Mouse (Mus musculus) mature B cell (primary cell): ENCODE measurements around the gene Edf1.

ENCODE experiments used
- in situ Hi-C: fragments of 300-500 bp; cut with MboI; formaldehyde crosslinking; loops from 2 replicates; pipeline ENCODE4 v1.14.3; 2019

Edf1 gene

DNA sequence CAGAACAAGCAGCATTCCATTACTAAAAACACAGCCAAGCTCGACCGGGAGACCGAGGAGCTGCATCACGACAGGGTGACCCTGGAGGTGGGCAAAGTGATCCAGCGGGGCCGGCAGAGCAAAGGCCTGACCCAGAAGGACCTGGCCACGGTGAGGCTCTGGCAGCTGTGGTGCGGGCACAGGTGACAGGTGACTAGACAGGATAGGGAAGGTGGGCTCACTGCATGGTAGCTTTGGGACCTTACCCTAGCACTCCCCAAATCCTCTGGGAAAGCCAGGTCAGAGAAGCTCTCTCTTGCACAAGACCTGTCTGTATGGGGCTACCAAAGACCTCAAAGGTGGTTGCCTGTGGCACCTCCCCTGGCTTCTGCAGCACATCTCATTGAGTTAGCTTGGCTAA lies 2.9 kb downstream of the Edf1 start:
- in situ Hi-C loops: loop anchor here (25.0 kb wide), 1 partner anchor 1352 kb away; the partner anchor contains the start of genes Med22, Rpl7a, Surf1 and Surf2

DNA sequence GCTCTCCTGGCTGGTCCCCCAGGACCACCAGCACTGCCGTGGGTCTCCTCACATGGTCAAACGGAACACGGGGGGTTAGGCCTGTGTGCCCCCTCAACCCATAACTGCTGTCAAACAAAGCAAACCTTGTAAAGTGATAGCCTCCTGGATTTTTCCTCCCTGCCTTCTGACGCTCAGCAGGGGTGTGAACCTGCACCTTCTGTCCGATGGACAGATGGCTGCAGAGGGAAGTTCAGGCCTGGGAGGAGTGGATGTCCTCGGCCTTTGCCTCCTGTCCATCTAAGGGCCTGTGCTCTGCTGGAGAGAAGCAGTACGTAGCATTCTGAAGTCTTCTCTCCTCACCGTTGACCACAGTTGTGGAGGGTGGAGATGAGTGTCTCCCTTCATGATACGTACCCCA lies 4.3 kb downstream of the Edf1 start:
- in situ Hi-C loops: loop anchor here (25.0 kb wide), 1 partner anchor 1350 kb away; the partner anchor contains the start of genes Med22, Rpl7a, Surf1 and Surf2

DNA sequence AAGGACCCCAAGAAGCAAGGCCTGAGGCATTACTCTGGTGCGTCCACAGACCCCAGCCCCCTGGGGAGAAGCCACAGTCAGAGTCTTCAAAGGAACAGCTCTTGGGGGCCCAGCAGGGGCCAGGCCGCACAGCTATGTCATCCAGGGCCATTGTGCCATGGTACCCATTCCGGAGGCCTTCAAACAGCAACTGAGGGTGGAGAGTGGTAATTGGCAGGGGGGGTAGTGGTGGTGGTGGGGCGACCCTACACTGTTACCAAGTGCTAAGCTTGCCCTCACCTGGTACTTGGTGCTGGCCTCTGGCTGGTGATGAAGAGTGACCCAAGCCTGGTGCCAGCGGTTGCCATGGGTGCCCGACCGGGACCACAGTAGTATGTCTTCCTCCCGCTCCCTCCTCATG lies 8.1 kb downstream of the Edf1 start:
- in situ Hi-C loops: loop anchor here (25.0 kb wide), 1 partner anchor 1347 kb away; the partner anchor contains the start of genes Med22, Rpl7a, Surf1 and Surf2

DNA sequence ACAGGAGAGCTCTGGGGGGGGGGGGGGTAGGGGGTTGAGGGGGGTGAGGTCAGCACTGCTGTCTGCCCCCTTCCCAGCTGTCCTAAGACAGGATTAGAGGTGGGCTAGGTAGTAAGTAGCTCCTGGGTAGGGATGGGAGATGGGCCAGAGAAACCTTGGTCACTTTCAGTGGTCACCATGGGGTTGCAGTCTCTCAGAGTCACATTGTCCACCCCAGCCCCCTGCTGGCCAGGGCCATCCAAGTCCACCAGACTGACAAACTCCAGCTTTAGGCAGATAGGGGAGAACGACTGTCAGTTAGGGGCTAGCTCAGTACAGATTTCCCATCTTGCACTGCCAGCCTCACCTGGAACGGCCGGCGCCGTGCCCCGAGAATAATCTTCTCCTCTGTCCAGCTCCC lies 8.9 kb downstream of the Edf1 start:
- in situ Hi-C loops: loop anchor here (25.0 kb wide), 1 partner anchor 1346 kb away; the partner anchor contains the start of genes Med22, Rpl7a, Surf1 and Surf2

DNA sequence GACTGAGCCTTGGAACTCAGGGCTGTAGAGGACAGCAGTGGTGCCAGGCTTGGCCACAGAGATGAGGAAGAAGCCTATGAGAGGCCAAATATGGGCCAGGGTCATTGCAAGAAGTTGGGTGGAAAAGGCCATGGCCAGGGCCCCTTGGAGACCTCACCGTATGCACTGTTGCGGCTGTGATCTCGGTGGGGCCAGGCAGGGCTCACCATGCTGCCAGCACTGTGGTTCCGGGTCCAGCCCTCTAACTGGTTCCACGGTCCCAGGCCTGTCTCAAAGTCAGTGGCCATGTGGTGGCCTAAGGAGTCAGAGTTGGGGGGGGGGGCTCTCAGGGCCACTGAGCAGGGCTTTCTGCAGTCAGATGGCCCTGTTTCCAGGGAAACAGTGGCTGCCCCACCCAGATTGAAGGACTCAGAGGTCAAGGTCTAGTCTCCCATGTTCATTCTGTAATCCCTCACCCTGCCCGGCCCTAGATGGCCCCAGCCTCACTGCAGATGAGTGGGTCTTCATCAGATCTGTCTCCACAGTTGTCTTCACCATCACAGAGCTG lies 10.9 kb downstream of the Edf1 start:
- in situ Hi-C loops: loop anchor here (25.0 kb wide), 1 partner anchor 1344 kb away; the partner anchor contains the start of genes Med22, Rpl7a, Surf1 and Surf2

DNA sequence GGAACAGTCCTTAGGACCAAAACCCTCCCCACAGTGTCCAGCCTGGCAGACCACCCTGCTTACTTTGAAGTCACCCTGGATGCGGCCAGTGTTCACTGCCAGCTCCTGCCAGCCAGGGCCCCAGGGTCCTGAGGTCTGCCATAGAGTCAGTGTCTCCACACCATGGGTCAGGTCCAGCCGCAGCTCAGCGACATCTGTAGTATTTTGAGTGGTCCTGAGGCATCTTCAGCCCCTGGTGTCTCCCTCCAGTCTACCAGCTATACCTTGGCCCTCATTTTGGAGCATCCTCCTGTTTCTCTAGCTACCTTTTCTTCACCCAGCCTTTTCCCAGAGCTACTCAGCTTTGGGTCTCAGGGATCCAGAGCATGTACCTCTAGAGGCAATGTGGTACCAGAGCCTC lies 11.7 kb downstream of the Edf1 start:
- in situ Hi-C loops: loop anchor here (25.0 kb wide), 1 partner anchor 1343 kb away; the partner anchor contains the start of genes Med22, Rpl7a, Surf1 and Surf2

DNA sequence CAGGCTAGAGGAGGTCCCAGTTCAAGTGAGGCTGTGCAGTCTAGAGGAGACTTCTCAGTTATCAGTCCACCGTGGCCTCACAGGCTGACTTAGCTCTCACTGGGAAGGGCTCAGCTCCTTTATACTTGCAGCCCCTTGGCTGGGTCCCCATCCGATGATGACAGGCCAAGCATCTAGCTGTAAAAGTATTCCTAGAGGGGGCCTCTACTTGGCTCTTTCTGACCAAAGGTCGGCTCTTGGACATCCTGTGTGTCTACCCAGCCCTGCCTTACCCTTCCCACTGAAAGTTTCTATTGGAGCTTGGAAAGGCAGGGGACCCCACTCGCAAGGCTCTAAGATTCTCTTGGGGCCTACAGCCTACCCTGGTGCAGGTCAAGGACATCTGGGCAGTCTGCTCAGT lies 13.6 kb downstream of the Edf1 start:
- in situ Hi-C loops: loop anchor here (25.0 kb wide), 1 partner anchor 1341 kb away; the partner anchor contains the start of genes Med22, Rpl7a, Surf1 and Surf2

DNA sequence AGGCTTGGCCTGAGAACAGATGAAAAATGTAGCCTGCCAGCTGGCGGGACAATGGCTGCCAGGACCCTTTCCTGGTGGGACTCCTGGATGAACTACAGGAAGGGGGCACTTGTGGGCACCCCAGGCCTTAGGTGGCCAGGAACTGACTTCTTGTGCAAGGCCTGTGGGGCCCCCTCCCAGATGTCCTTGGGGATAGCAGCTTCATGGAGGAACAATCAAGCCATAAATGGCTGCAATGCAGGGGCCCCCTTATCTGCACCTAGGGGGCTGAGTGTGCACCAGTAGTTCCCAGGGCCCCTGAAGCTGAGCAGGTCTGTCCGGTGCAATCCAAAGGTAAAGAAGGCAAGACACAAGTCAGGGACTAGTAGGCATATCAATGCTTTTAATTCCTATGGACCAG lies 15.4 kb downstream of the Edf1 start:
- in situ Hi-C loops: loop anchor here (25.0 kb wide), 1 partner anchor 1339 kb away; the partner anchor contains the start of genes Med22, Rpl7a, Surf1 and Surf2

DNA sequence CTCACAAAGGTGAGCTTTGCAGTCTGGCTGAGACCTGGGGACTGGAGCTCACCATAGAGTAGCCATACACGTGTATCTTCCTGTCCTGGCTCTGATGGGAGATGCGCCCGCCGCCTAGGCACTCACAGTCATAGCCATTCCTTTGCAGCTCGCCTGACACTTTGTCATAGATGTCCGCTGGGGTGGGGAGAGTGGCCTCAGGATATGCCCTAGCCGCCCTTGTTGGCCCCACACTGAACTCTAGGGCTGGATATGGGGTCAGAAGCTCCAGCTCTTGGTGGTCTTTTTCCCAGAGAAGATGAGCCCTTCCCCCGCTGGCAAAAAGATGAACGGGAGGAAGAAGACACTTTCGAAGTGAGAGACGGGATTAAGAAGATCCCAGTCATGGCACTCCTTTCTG lies 16.5 kb downstream of the Edf1 start:
- in situ Hi-C loops: loop anchor here (25.0 kb wide), 1 partner anchor 1338 kb away; the partner anchor contains the start of genes Med22, Rpl7a, Surf1 and Surf2

DNA sequence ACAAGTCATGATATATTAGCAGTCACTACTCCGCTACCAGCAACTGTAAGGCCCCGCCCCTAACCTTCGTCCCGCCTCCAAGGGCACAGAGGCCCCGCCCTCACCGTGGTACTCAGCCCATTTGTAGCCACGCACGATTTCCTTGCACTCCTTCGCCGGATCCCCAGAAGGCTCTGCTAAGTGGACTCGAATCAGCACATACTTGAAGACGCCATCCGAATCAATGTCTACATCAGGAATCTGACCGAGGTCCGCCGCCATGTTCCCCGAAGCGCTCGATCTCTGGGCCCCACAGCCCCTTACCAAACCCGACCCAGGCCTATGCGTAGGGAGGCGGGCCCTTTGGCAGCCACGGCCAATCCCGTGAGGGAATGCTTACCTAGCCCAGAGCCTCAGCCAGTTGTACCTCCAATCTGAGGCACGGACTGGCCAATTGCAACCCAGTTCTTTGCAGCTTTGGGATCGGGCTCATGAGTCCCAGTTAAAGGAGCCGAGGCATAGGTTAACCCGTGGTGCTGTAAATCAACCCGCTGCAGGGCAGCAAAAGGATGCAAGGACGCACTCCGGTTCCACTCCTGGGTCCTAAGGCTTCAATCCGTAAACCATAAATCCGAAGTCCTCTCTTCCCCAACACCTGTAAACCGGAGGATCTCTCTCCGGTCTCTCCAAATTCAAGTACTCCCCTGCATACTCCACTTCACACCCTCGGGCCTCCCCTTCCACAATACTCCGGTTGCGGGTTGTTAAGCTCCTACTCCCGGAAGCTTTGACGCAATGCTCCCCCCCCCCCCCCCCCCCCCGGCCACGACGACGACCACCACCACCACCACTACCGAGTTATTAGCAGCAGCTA lies 17.2 kb downstream of the Edf1 start, which contains the start of the genes Mamdc4 and Phpt1:
Gene Mamdc4, minus strand, starts transcription at position 267 of the 853 bp plus-strand sequence.
Gene Phpt1, minus strand, starts transcription at position 646 of the 853 bp plus-strand sequence.
- in situ Hi-C loops: loop anchor here (25.0 kb wide), 1 partner anchor 1337 kb away; the partner anchor contains the start of genes Med22, Rpl7a, Surf1 and Surf2

DNA sequence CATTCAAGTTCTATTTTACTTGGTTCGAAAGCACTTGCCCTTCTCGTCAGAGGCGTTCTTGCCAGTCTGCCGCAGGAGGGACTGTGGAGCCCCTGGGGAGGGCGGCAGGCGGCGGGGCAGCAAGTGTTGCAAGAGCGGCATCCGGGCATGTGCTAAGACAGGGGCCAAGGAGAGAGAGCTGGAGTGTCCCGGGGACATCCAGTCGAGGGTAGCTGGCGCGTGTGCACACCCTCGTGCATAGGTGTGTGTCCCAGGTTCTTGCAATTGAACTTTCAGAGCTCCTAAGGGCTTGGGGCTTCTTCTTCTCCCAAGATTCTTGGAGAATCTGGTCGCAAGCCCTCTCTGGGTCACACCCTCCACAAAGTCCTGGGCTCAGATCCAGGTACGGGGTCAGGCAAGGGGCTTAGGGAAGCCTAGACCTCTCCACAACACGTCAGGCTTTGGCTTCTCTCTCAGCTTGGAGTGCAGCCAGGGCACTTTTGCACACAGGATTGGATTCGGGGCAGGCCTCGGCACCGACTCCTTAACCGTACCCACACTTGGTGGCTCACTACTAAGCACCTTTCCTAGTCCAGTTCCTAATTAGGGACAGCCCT lies 17.9 kb downstream of the Edf1 start:
- in situ Hi-C loops: no loop called here

DNA sequence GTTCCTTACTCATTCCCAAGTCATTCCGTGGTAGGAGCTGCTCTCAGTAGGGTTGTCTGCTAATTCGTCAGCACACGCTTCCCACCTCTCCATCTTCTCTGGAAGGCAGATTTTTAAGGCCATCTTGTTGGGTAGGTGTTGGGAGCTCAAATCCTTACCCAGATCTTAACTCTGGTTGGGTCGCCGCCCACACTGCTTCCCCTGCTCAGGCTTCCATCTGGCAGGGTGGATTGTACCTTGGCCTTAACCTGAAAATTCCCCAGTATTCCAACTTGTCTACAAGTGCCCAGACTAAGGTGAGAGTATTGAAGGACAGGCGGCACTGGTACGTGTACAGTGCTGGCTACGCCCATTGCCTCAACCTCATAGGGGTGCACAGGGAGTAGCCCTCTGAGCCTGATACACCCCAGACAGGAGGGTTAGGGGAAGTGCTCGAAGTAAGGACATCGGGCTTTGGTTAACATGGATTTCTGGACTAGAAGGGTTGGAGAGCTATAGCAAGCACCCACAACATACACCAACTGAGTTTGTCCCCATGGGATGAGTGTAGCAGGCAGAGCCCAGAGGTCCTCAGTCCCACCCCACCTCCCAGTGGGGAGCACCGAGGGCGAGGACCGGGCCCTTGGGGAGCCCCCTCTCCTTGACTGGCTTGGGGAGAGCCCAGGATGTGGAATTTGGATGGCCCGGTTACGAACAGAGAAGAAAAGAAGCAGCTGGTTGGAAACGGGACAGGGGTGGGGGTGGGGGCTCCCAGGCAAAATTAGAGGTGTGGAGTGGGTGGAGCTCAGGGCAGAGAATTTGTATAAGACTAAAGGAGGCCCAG lies 18.6 kb downstream of the Edf1 start:
- in situ Hi-C loops: no loop called here

DNA sequence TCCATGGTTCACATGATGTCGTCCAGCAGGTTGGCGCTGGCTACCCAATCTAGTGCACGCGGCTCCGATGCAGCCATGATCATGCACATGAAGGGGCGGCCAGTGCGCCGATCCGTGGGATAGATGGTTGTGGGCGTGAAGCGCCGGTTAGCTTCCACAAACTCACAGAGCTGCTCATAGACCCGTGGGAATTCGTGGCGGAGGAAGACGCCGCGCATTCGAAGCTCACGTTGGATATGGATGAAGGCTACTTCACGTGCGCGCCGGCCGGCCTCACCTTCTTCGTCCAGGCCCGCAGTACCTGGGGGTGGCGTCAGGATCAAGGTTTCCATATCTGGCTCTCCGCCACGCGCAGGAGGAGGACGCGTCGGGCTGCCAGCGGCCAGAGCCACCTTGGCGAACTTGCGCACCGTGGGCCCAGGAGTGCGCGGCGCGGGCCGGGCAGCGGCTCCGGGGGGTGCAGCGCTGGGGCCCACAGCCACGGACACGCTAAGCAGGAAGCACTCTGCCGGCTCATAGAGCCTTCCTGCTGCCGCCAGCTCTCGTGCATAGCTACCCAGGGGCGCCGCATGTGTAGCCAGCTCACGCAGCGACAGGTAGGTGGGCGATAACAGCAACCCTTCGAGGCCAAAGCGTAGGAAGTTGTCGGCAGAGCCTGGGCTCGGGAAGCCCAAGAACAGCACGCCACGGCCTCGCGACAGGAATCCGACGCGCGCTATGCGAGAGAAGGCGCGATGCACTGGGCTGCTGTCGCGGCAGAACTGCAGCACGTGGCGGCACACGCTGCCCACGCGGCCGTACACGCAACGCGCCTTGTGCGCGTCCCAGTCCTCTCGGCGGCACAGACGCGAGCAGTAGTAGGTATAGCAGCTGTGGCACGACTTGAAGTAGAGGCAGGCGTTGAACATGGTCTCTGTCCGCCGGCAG lies 19.6 kb downstream of the Edf1 start:
- in situ Hi-C loops: no loop called here

DNA sequence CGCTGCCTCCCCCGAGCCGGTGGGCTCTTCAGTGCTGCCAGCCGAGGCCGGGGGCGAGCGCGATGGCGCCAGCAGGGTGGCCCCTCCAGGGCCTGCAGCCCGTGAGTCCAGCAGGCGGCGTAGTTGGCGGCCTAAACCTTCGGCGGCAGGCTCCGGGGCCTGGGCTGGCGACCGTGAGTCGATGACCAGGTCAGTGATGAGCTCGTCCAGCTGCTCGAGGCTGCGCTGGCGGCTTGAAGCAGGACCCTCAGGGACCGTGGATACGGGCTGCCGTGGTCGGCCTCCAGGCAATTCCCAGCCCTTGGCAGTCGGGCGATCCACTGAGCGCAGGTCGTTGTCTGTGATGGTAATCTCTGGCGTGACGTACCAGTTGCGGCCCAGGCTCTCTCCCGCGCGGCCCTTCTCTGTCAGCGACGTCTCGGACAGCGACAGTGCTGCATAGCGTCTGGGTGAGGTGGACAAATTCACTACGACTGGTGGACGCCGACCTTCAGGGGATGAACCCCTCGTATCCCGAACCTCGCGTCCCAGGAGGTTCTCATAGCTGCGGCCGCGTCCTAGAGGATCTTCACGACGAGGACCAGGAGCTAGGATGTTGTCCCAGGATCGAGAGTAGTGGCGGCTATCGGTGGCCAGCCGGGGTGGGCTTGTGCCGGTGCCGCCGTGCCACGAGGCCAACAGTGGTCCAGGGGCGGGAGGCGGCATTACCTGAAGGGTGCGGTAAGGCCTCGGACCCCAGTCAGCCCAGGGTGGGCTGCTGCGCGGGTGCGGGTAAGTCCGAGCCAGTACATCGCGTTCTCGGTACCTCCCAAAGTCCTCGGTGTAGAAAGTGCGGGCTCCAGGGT lies 20.5 kb downstream of the Edf1 start:
- in situ Hi-C loops: no loop called here

DNA sequence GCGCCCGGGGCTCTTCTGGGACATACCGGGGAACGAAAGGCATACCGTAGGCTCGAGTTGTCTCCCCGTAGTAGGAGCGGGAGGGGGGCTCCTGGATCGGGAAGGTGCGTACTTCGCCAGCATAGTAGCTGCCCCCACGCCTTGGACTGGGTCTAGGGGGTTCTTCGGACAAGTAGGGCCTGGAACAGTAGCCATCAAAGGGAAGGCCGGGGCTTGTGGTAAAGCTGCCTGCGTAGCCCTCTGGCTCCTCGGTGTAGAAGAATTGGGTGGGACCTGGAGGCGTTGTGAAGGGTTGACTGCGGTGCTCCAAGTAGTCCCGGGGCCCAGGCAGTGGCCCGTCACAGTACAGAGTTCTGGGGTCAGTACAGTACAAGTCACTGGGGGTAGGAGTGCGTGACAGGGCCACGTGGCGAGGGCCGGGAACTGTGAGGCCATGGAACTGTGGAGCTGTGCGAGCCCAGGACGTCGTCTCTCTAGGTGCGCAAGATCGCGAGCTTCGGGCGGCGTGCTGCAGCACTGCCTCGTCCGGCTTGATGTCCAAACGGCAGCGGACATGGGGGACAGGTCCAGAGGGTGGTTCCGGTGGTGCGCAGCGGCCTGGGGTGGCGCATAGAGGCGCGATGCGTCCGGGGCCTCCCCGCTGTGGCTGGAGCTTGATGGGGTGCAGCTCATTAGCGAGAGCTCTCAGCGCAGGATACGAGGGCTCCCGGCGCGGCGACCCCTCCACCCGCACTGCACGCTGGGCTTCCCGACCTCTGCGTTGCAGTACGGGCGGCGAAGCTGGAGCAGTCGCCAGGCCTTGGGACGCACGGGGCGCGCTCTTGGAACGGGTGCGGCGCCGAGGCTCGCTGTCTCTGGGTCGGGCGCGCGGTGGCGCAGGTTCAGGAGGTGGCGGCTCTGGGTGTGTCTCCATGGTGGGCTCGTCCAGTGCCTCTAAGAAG lies 21.4 kb downstream of the Edf1 start:
- in situ Hi-C loops: no loop called here

DNA sequence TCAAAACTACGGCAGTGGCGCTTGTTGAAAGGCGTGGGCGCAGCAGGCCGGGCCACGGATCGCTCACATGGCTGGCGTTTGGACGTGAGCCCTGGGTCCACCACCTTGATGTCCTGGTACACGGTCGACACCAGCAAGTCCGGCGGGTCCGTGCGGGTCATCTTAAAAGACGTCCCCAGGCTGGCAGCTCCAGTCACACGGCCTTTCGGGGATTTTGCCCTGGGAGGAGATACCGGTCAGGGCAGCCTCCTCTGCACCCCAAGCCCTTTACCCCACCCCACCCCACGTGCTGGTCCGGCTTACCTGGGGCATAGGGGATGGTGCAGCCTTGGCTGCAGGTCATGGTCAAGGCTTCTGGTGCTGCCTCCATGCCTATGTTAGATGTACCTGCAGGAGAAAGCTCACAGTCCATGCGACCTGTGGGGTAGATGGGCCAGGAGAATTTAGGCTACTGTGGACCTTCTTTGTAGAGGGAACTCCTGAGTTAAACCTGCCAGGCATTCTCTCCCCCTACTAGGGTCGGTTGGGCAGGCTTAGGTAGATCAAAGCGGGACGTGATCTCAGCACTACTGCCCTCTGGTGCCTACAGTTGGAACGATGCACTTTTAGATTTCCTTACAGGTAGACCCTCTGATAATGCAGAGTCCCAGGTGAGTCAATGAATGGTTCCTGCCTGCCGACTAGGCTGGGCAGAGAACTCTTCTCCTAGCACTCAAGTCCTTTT lies 22.3 kb downstream of the Edf1 start:
- in situ Hi-C loops: no loop called here

DNA sequence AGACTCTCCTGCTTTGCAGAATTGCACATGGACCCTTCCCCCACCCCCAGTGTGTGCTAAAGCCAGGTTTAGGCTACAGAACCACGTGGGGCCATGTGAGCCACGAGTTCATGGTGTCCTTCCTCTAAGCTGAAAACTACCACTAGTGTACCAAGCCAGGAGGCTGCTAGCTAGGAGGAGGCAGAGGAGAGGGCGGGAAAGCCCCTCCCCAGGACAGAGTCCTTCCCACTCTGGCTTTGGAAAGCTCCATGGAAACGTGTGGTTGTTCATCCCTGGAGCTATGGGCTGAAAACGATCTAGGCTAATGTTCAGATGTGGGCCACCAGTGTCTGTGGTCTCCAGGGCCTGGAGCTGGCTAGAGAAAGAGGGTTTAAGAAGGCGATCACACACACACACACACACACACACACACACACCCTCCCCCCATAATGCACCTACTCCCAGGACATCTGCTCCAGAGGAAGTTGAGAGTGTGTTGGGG lies 23.0 kb downstream of the Edf1 start:
- in situ Hi-C loops: no loop called here
